Mouse (Mus musculus) heart, adult 2 months (tissue): Measurements from ENCODE around the gene Nts.
A peak's percentile ranks its signal among the peaks of the same experiment; 100 is the strongest.

Experiments used
- CTCF ChIP-seq: fragments of 200-600 bp; IDR thresholded peaks from 2 replicates; pipeline ENCODE4 v1.8.1; 2022; ENCODE audit warnings: antibody characterized with exemption, mild to moderate bottlenecking, moderate library complexity
- POLR2A ChIP-seq: fragments of 200-500 bp; IDR thresholded peaks from 2 replicates; pipeline ENCODE4 v1.6.1; 2011; ENCODE audit warnings: mild to moderate bottlenecking, low read depth, low read length, control low read depth; ENCODE audit not compliant: insufficient read depth

DNA sequence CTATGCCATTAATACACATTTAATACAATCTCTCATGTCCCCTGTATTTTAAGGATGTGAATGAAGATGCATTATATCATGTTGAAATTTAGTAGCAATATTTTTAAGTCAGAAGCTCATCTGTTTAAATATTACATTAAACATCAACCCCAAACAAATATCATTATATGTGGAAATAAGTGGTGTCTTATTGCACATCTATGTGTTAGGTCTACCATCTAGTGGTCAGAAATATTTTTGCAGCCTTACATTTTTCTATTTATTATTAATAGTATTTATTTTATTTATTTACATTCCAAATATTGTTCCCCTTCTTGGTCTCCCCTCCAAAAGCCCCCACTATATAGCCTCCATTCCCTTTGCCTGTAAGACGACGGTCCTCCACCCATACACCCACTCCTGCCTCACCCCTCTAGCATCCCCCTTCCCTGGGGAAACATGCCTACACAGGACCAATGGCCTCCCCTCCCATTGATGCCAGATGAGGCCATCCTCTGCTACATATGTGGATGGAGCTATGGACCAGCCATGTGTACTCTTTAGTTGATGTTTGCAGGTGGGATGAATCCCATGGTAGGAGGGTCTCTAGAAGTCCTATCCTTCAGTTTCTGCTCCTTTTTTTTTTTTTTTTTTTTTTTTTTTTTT lies 45.3 kb downstream of the Nts start:
- TF ChIP-seq CTCF (peak; percentile 62), POLR2A (no peak)
